Mouse (Mus musculus) cerebellum, postnatal 10 days (tissue): ENCODE data around the gene Hdac9.

Source experiments
- DNase-seq, 2 experiments: peaks; one replicate each; pipeline ENCODE4 v3.0.0; 2021; ENCODE audit warnings: mixed read lengths in 2 of 2

Gene Hdac9

GRCm38 (mm10) chr12:34688941-34689340 lies 228.0 kb downstream of the Hdac9 start:
- no peak for DNase-seq

- peak; percentile 9 to 35 for DNase-seq
Observed at GRCm38 (mm10) chr12:34683375-34683774, 233.5 kb downstream of the Hdac9 start.

- DNase-seq = no peak
Observed at GRCm38 (mm10) chr12:34682657-34683056, 234.2 kb downstream of the Hdac9 start.

- DNase-seq = no peak
Observed at GRCm38 (mm10) chr12:34680576-34680975, 236.3 kb downstream of the Hdac9 start.

GRCm38 (mm10) chr12:34677110-34677509 lies 239.8 kb downstream of the Hdac9 start:
- DNase-seq = no peak

- DNase-seq = no peak
Observed at GRCm38 (mm10) chr12:34674235-34674634, 242.7 kb downstream of the Hdac9 start.

- DNase-seq = no peak
Observed at GRCm38 (mm10) chr12:34673539-34673938, 243.4 kb downstream of the Hdac9 start.

GRCm38 (mm10) chr12:34664758-34665157 lies 252.1 kb downstream of the Hdac9 start:
- DNase-seq = peak; percentile 85 to 87

- DNase-seq = peak in 1 of 2 experiments; percentile 11
Observed at GRCm38 (mm10) chr12:34661378-34661777, 255.5 kb downstream of the Hdac9 start.

GRCm38 (mm10) chr12:34660027-34660426 lies 256.9 kb downstream of the Hdac9 start:
- DNase-seq = no peak

- no peak for DNase-seq
Observed at GRCm38 (mm10) chr12:34658568-34658967, 258.3 kb downstream of the Hdac9 start.

GRCm38 (mm10) chr12:34658119-34658518 lies 258.8 kb downstream of the Hdac9 start:
- DNase-seq = peak; percentile 72 to 76

GRCm38 (mm10) chr12:34653615-34654014 lies 263.3 kb downstream of the Hdac9 start:
- peak; percentile 6 to 16 for DNase-seq

GRCm38 (mm10) chr12:34648753-34649152 lies 268.1 kb downstream of the Hdac9 start:
- DNase-seq = no peak

GRCm38 (mm10) chr12:34641705-34642259 lies 275.1 kb downstream of the Hdac9 start:
- no peak for DNase-seq

- DNase-seq = no peak
Observed at GRCm38 (mm10) chr12:34637238-34638124, 279.4 kb downstream of the Hdac9 start.

GRCm38 (mm10) chr12:34619101-34619500 lies 297.8 kb downstream of the Hdac9 start:
- peak; percentile 68 to 83 for DNase-seq

- DNase-seq = peak; percentile 67 to 76
Observed at GRCm38 (mm10) chr12:34618321-34618720, 298.6 kb downstream of the Hdac9 start.

- no peak for DNase-seq
Observed at GRCm38 (mm10) chr12:34617836-34618235, 299.1 kb downstream of the Hdac9 start.

- DNase-seq = no peak
Observed at GRCm38 (mm10) chr12:34614796-34615195, 302.1 kb downstream of the Hdac9 start.

- DNase-seq = no peak
Observed at GRCm38 (mm10) chr12:34612511-34612910, 304.4 kb downstream of the Hdac9 start.

- no peak for DNase-seq
Observed at GRCm38 (mm10) chr12:34604521-34604920, 312.4 kb downstream of the Hdac9 start.

GRCm38 (mm10) chr12:34594167-34594793 lies 322.6 kb downstream of the Hdac9 start:
- no peak for DNase-seq

GRCm38 (mm10) chr12:34587171-34587570 lies 329.7 kb downstream of the Hdac9 start:
- no peak for DNase-seq
